Mouse (Mus musculus) embryonic fibroblast, embryonic 13.5 days (primary cell): Measurements from ENCODE around the gene 3110082J24Rik.
"Not testable (repeated sequence)": the region's sequence is repeated elsewhere in the genome, so short reads cannot be mapped to it uniquely, and the experiment has no call there.

ENCODE experiments used
- CTCF ChIP-seq: IDR thresholded peaks from 2 replicates; pipeline ENCODE4 v1.5.1; 2011; ENCODE audit warnings: mild to moderate bottlenecking, control low read depth, low read length, moderate library complexity, borderline replicate concordance; ENCODE audit not compliant: insufficient read depth
- POLR2A ChIP-seq: IDR thresholded peaks from 2 replicates; pipeline ENCODE4 v1.6.1; 2011; ENCODE audit warnings: low read depth, mild to moderate bottlenecking, control low read depth, low read length, moderate library complexity

DNA sequence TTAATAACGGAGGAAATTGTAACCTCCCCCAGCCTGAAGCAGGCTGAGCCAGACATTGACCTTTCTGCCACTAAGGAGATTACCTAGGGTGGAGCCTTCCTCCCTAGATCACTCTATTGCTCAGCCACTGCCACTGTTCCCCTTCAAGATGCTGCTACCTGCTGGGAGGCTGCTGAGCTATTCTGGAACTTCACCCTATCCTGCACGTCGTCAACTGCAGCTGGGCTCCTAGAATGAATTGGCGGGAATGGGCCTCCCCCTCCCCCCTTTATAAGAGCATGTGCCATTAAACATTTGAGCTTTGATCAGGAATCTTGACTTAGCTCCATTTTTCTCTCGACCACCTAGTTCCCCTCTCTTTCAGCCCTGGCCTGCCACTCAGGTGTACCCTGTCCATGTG, 46.3 kb downstream of the 3110082J24Rik start:
- TF ChIP-seq CTCF, POLR2A: not testable (repeated sequence)
